Mouse (Mus musculus) E14TG2a.4 (cell line): ENCODE results near the gene Cpeb1.

Experiments
- H3K27me3 ChIP-seq: 2 replicates; pipeline ENCODE4 v1.6.1; 2014; ENCODE audit warnings: low read length, control low read depth; ENCODE audit not compliant: insufficient read depth
- H3K36me3 ChIP-seq: 2 replicates; pipeline ENCODE4 v1.6.1; 2014; ENCODE audit warnings: low read length, control low read depth; ENCODE audit not compliant: insufficient read depth
- H3K4me1 ChIP-seq: replicated peaks from 2 replicates; pipeline ENCODE4 v1.6.1; 2014; ENCODE audit warnings: low read depth, low read length, control low read depth
- H3K4me3 ChIP-seq: replicated peaks from 2 replicates; pipeline ENCODE4 v1.5.1; 2014; ENCODE audit warnings: mild to moderate bottlenecking, low read length
- H3K9me3 ChIP-seq: 2 replicates; pipeline ENCODE4 v1.6.1; 2014; ENCODE audit warnings: low read length, control low read depth
- CTCF ChIP-seq: conservative IDR thresholded peaks from 2 replicates; pipeline ENCODE4 v1.5.1; 2014; ENCODE audit warnings: low read length
- NANOG ChIP-seq: IDR thresholded peaks from 2 replicates; pipeline ENCODE4 v1.6.1; 2014; ENCODE audit warnings: borderline replicate concordance, low read length, mixed read lengths
- POU5F1 ChIP-seq: IDR thresholded peaks from 2 replicates; pipeline ENCODE4 v1.6.1; 2014; ENCODE audit warnings: low read length, borderline replicate concordance

Cpeb1 gene

GRCm38 (mm10) chr7:81398957-81399356 is 56.3 kb downstream of the Cpeb1 start:
- TF ChIP-seq POU5F1 (no peak), NANOG (no peak), CTCF (no peak)
- H3K9me3 ChIP-seq: no peaks in the 10 kb centered on the region

GRCm38 (mm10) chr7:81379363-81379762 is 75.9 kb downstream of the Cpeb1 start:
- Histone ChIP-seq H3K27me3 (peaks cover 2% of the 10 kb centered on the region; the same call in 1 of the 2 replicates), H3K36me3 (no peaks in the 10 kb centered on the region), H3K4me1 (no peaks in the 10 kb centered on the region), H3K4me3 (no peak overlapping the region), H3K9me3 (no peaks in the 10 kb centered on the region)
- TF ChIP-seq CTCF (no peak), NANOG (no peak), POU5F1 (no peak)

More at GRCm38 (mm10) chr7:81398957-81399356, 56.3 kb downstream of the Cpeb1 start:
- no peaks in the 10 kb centered on the region for H3K36me3 ChIP-seq
- H3K4me1 ChIP-seq: no peaks in the 10 kb centered on the region
- no peak overlapping the region for H3K4me3 ChIP-seq
- H3K27me3 ChIP-seq: no peaks in the 10 kb centered on the region

GRCm38 (mm10) chr7:81372337-81372920 is 82.8 kb downstream of the Cpeb1 start:
- peaks cover 6% of the 10 kb centered on the region; the same call in 1 of the 2 replicates for H3K27me3 ChIP-seq
- no peaks in the 10 kb centered on the region for H3K36me3 ChIP-seq
- H3K4me1 ChIP-seq: peaks cover 15% of the 10 kb centered on the region
- H3K4me3 ChIP-seq: no peak overlapping the region
- no peak for TF ChIP-seq NANOG
- no peak for TF ChIP-seq CTCF
- no peak for TF ChIP-seq POU5F1
- no peaks in the 10 kb centered on the region for H3K9me3 ChIP-seq

GRCm38 (mm10) chr7:81371811-81372210 is 83.5 kb downstream of the Cpeb1 start:
- no peaks in the 10 kb centered on the region for H3K36me3 ChIP-seq
- H3K4me3 ChIP-seq: no peak overlapping the region
- peaks cover 15% of the 10 kb centered on the region for H3K4me1 ChIP-seq

GRCm38 (mm10) chr7:81369724-81370123 is 85.5 kb downstream of the Cpeb1 start:
- Histone ChIP-seq H3K27me3 (0 out of 2 replicates have a peak, but pooled peaks cover 4% of the 10 kb centered on the region), H3K9me3 (no peaks in the 10 kb centered on the region), H3K4me1 (peaks cover 15% of the 10 kb centered on the region), H3K36me3 (no peaks in the 10 kb centered on the region), H3K4me3 (no peak overlapping the region)
- no peak for TF ChIP-seq NANOG
- TF ChIP-seq CTCF: no peak
- TF ChIP-seq POU5F1: no peak

More at GRCm38 (mm10) chr7:81371811-81372210, 83.5 kb downstream of the Cpeb1 start:
- Histone ChIP-seq H3K9me3 (no peaks in the 10 kb centered on the region), H3K27me3 (peaks cover 6% of the 10 kb centered on the region; the same call in 1 of the 2 replicates)
- TF ChIP-seq NANOG: no peak

- TF ChIP-seq CTCF (no peak), POU5F1 (no peak), NANOG (no peak)
- no peaks in the 10 kb centered on the region for H3K36me3 ChIP-seq
- no peak overlapping the region for H3K4me3 ChIP-seq
- 0 out of 2 replicates have a peak, but pooled peaks cover 4% of the 10 kb centered on the region for H3K27me3 ChIP-seq
- H3K4me1 ChIP-seq: peaks cover 15% of the 10 kb centered on the region
- no peaks in the 10 kb centered on the region for H3K9me3 ChIP-seq
Measured at GRCm38 (mm10) chr7:81367946-81368345, 87.3 kb downstream of the Cpeb1 start.

GRCm38 (mm10) chr7:81356975-81357374 is 98.3 kb downstream of the Cpeb1 start:
- no peaks in the 10 kb centered on the region for H3K36me3 ChIP-seq

GRCm38 (mm10) chr7:81356360-81356759 is 98.9 kb downstream of the Cpeb1 start:
- TF ChIP-seq NANOG (no peak), CTCF (no peak), POU5F1 (no peak)
- Histone ChIP-seq H3K36me3 (no peaks in the 10 kb centered on the region), H3K4me1 (no peaks in the 10 kb centered on the region), H3K27me3 (0 out of 2 replicates have a peak, but pooled peaks cover 2% of the 10 kb centered on the region), H3K9me3 (0 out of 2 replicates have a peak, but pooled peaks cover 5% of the 10 kb centered on the region), H3K4me3 (no peak overlapping the region)

More at GRCm38 (mm10) chr7:81356975-81357374, 98.3 kb downstream of the Cpeb1 start:
- no peaks in the 10 kb centered on the region for H3K4me1 ChIP-seq
- 0 out of 2 replicates have a peak, but pooled peaks cover 2% of the 10 kb centered on the region for H3K27me3 ChIP-seq
- H3K4me3 ChIP-seq: no peak overlapping the region
- TF ChIP-seq NANOG (no peak), CTCF (no peak), POU5F1 (no peak)
- 0 out of 2 replicates have a peak, but pooled peaks cover 1% of the 10 kb centered on the region for H3K9me3 ChIP-seq
